Mouse (Mus musculus): ENCODE measurements around the gene 4930518I15Rik. TPM values are rescaled to one million over a fixed set of nuclear protein-coding genes. Genes with fewer than 3 reads are reported as not detected.
"Not testable (repeated sequence)": the region's sequence is repeated elsewhere in the genome, so short reads cannot be mapped to it uniquely, and the experiment has no call there.

The 4930518I15Rik gene
- polyA plus RNA-seq, 1 experiment from 2014 or later = 8.1 TPM

DNA sequence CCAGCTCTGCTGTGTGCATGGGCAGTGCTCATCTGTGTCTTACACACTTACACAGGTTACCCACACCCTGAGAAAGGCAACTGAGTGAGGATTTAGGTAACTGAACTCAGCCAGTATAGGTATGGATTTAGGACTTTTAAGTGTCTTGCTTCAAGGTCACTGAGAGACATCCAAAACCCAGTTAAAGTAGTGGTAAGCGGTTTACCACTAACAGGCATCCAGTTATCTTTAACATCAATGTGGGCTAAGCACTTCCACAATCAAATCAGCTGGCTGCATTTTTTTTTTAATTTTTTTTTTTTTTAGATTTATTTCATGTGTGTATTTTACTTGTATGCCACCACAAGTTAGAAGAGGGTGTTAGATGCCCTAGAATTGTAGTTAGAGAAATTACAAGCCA, 1.4 kb downstream of the 4930518I15Rik start:
- H3K4me2 ChIP-seq = no peak overlapping the region
- no peak overlapping the region for H3K4me3 ChIP-seq (replicated peaks)
- H3K36me3 ChIP-seq = peaks cover 12% of the 10 kb centered on the region
- no peaks in the 10 kb centered on the region for H3K9me3 ChIP-seq
- WGBS = 86% methylated on average over 1 of the region's 1 CpGs
- 0 out of 2 replicates have a peak, but pooled peaks cover 8% of the 10 kb centered on the region for H3K4me1 ChIP-seq
- H3K27ac ChIP-seq = no peak overlapping the region
- H3K9ac ChIP-seq = no peak overlapping the region
- no peak for ATAC-seq (ENCODE audit: insufficient read depth, low FRiP score, low read depth)
- H3K27me3 ChIP-seq (replicated peaks) = no peaks in the 10 kb centered on the region

- not testable (repeated sequence) for H3K4me1 ChIP-seq; ATAC-seq (ENCODE audit: insufficient read depth, low FRiP score, low read depth); H3K27me3 ChIP-seq (replicated peaks); H3K9me3 ChIP-seq; H3K4me3 ChIP-seq (replicated peaks); H3K27ac ChIP-seq; H3K9ac ChIP-seq; H3K4me2 ChIP-seq
- H3K36me3 ChIP-seq = peaks cover 27% of the 10 kb centered on the region
- 41% methylated on average over 13 of the region's 13 CpGs for WGBS
Measured at GRCm38 (mm10) chr2:156853999-156854771, 3.6 kb downstream of the 4930518I15Rik start.

DNA sequence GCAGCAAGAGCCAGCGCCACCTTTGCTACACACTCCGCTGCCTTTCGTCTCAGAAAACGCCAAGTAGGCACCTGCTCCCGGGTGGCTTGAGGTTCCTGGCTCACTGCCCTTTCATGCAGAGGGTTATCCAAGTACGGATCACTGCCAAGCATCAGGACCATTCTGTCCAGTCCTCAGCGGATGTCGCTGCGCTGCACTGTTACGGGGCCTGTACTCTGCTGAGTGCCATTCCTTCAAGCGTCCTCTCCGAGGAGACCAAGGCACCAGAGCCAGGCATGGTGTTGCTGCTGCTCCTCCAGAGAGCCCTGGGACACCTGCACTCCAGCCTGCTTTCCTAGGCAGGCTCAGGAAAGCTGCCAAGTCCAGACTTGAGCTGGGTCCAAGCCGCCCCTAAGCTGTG, 4.2 kb downstream of the 4930518I15Rik start:
- not testable (repeated sequence) for H3K4me1 ChIP-seq; H3K9me3 ChIP-seq; H3K4me2 ChIP-seq; H3K27me3 ChIP-seq (replicated peaks); H3K4me3 ChIP-seq (replicated peaks); ATAC-seq (ENCODE audit: insufficient read depth, low FRiP score, low read depth); H3K9ac ChIP-seq; H3K27ac ChIP-seq
- H3K36me3 ChIP-seq = peaks cover 27% of the 10 kb centered on the region
- WGBS = 87% methylated on average over 9 of the region's 13 CpGs

- peaks cover 4% of the 10 kb centered on the region for H3K4me1 ChIP-seq
- H3K27ac ChIP-seq = no peak overlapping the region
- 85% methylated on average over 5 of the region's 5 CpGs for WGBS
- no peak overlapping the region for H3K9ac ChIP-seq
- H3K36me3 ChIP-seq = peaks cover 41% of the 10 kb centered on the region
- no peaks in the 10 kb centered on the region for H3K27me3 ChIP-seq (replicated peaks)
- H3K4me2 ChIP-seq = no peak overlapping the region
- no peak for ATAC-seq (ENCODE audit: insufficient read depth, low FRiP score, low read depth)
- no peak overlapping the region for H3K4me3 ChIP-seq (replicated peaks)
- H3K9me3 ChIP-seq = no peaks in the 10 kb centered on the region
Measured at GRCm38 (mm10) chr2:156850505-156850904, 7.2 kb downstream of the 4930518I15Rik start.

- 75% methylated on average over 6 of the region's 6 CpGs for WGBS
- Histone ChIP-seq H3K9ac (no peak overlapping the region), H3K4me1 (peaks cover 21% of the 10 kb centered on the region), H3K27ac (no peak overlapping the region), H3K4me3 (replicated peaks) (no peak overlapping the region), H3K9me3 (no peaks in the 10 kb centered on the region), H3K36me3 (peaks cover 43% of the 10 kb centered on the region), H3K27me3 (replicated peaks) (no peaks in the 10 kb centered on the region), H3K4me2 (no peak overlapping the region)
- no peak for ATAC-seq (ENCODE audit: insufficient read depth, low FRiP score, low read depth)
Measured at GRCm38 (mm10) chr2:156848526-156849182, 9.1 kb downstream of the 4930518I15Rik start.

GRCm38 (mm10) chr2:156847653-156848052, 10.1 kb downstream of the 4930518I15Rik start:
- no peak for ATAC-seq (ENCODE audit: insufficient read depth, low FRiP score, low read depth)
- no peak overlapping the region for H3K9ac ChIP-seq
- no peak overlapping the region for H3K4me3 ChIP-seq (replicated peaks)
- H3K36me3 ChIP-seq = peaks cover 43% of the 10 kb centered on the region
- H3K4me1 ChIP-seq = peaks cover 30% of the 10 kb centered on the region
- H3K9me3 ChIP-seq = no peaks in the 10 kb centered on the region
- H3K27me3 ChIP-seq (replicated peaks) = no peaks in the 10 kb centered on the region
- H3K4me2 ChIP-seq = no peak overlapping the region
- no peak overlapping the region for H3K27ac ChIP-seq
- WGBS = 63% methylated on average over 6 of the region's 6 CpGs

DNA sequence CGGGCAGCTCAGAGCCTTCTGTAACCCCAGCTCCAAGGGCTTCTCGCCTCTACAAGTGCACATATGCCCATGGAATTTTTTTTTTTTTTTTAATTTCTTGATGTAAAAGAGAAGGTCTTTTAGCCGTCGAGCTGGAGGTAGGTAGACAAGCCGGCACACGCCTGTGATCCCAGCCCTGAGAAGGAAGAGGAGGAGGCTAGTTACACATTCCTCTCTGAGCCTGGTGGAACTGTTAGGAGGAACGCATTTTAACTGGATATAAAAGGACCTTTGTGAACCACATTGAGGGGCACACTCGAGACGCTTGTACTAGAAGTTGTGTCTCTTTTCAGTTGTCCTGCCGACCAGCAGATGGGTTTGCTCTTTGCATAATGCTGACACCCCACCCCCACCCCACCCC, 13.0 kb downstream of the 4930518I15Rik start:
- no peak overlapping the region for H3K9ac ChIP-seq
- WGBS = 41% methylated on average over 10 of the region's 10 CpGs
- H3K27ac ChIP-seq = peak overlapping the region; percentile 75
- no peak for ATAC-seq (ENCODE audit: insufficient read depth, low FRiP score, low read depth)
- no peak overlapping the region for H3K4me3 ChIP-seq (replicated peaks)
- H3K4me1 ChIP-seq = peaks cover 46% of the 10 kb centered on the region
- no peaks in the 10 kb centered on the region for H3K27me3 ChIP-seq (replicated peaks)
- 0 out of 2 replicates have a peak overlapping the region, but pooled peaks have one; percentile 17 for H3K4me2 ChIP-seq
- no peaks in the 10 kb centered on the region for H3K9me3 ChIP-seq
- peaks cover 23% of the 10 kb centered on the region for H3K36me3 ChIP-seq

GRCm38 (mm10) chr2:156843331-156843730, 14.4 kb downstream of the 4930518I15Rik start:
- no peaks in the 10 kb centered on the region for H3K9me3 ChIP-seq
- H3K36me3 ChIP-seq = peaks cover 20% of the 10 kb centered on the region
- H3K27ac ChIP-seq = peak overlapping the region; percentile 95; the same call in 1 of the 2 replicates
- H3K4me1 ChIP-seq = peaks cover 51% of the 10 kb centered on the region
- WGBS = 66% methylated on average over 10 of the region's 10 CpGs
- no peak overlapping the region for H3K9ac ChIP-seq
- no peaks in the 10 kb centered on the region for H3K27me3 ChIP-seq (replicated peaks)
- H3K4me2 ChIP-seq = peak overlapping the region; percentile 87
- no peak overlapping the region for H3K4me3 ChIP-seq (replicated peaks)
- no peak for ATAC-seq (ENCODE audit: insufficient read depth, low FRiP score, low read depth)

GRCm38 (mm10) chr2:156842711-156843110, 15.0 kb downstream of the 4930518I15Rik start:
- 20% methylated on average over 11 of the region's 11 CpGs for WGBS
- Histone ChIP-seq H3K9ac (no peak overlapping the region; the same call in 1 of the 2 replicates), H3K9me3 (no peaks in the 10 kb centered on the region), H3K27ac (peak overlapping the region; percentile 95), H3K4me3 (replicated peaks) (peak overlapping the region; percentile 83), H3K4me2 (peak overlapping the region; percentile 87), H3K27me3 (replicated peaks) (no peaks in the 10 kb centered on the region), H3K4me1 (peaks cover 51% of the 10 kb centered on the region), H3K36me3 (peaks cover 20% of the 10 kb centered on the region)
- no peak for ATAC-seq (ENCODE audit: insufficient read depth, low FRiP score, low read depth)

GRCm38 (mm10) chr2:156841841-156842706, 15.7 kb downstream of the 4930518I15Rik start:
- Histone ChIP-seq H3K4me3 (replicated peaks) (peak overlapping the region; percentile 83), H3K27me3 (replicated peaks) (no peaks in the 10 kb centered on the region), H3K36me3 (peaks cover 14% of the 10 kb centered on the region), H3K9ac (peak overlapping the region; percentile 5; the same call in 1 of the 2 replicates), H3K4me1 (peaks cover 51% of the 10 kb centered on the region), H3K4me2 (peak overlapping the region; percentile 87), H3K9me3 (no peaks in the 10 kb centered on the region), H3K27ac (peak overlapping the region; percentile 95)
- ATAC-seq (ENCODE audit: insufficient read depth, low FRiP score, low read depth) = 0 out of 2 replicates have a peak, but pooled peaks have one; percentile 0
- 3% methylated on average over 20 of the region's 20 CpGs for WGBS

DNA sequence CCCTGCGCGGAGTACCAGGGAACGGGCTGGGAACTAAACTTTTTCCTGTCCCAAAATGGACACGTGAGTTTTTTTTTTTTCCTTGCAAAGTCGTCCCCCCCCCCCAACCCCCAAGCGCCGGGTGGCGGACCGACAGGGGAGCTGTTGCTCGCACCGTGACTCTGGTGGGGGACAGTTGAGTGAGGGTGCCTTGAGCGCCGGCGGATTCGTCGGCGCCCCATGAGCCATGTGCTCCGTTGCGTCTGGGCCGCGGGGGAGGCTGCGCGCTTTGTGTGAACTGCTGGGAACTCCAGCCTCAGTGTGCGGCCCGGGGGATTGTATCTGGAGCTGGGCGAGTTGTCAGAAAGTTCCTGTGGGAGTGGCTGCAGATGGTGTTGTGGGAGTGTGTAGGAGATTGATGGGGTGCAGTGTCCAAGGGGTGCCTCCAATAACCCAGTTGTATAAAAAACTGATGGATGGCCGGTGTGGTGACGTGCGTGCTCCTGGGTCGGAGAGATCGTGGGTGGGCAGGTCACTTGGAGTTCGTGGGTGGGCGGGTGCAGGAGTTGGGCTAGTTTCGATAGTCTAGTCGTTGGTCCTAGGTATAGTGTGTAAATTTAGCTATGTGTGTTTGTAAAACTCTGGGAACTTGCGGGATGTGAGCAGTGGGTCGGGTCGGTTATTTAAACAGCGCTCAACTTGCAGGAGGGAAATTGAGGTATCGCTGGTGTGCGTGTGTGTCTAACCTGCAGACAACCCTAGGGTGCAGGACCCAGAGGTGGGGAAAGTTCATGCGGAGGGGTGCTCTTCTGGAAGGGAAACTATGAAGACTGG, 16.5 kb downstream of the 4930518I15Rik start:
- H3K4me3 ChIP-seq (replicated peaks) = peak overlapping the region; percentile 83
- peak; percentile 40 for ATAC-seq (ENCODE audit: insufficient read depth, low FRiP score, low read depth)
- peak overlapping the region; percentile 84 for H3K9ac ChIP-seq
- no peaks in the 10 kb centered on the region for H3K9me3 ChIP-seq
- H3K4me1 ChIP-seq = peaks cover 51% of the 10 kb centered on the region
- H3K27me3 ChIP-seq (replicated peaks) = no peaks in the 10 kb centered on the region
- H3K36me3 ChIP-seq = 0 out of 2 replicates have a peak, but pooled peaks cover 8% of the 10 kb centered on the region
- peak overlapping the region; percentile 87 for H3K4me2 ChIP-seq
- WGBS = under 1% methylated on average over 41 of the region's 42 CpGs
- H3K27ac ChIP-seq = peak overlapping the region; percentile 95
